Mouse (Mus musculus) kidney, adult 8-10 months (tissue): ENCODE data around the gene Haghl.
A peak's percentile ranks its signal among the peaks of the same experiment; 100 is the strongest.
"Not testable (repeated sequence)": the region's sequence is repeated elsewhere in the genome, so short reads cannot be mapped to it uniquely, and the experiment has no call there.

Source experiments
- DNase-seq, 2 experiments: peaks; one replicate each; pipeline ENCODE4 v3.0.0; 2022

Haghl gene

DNA sequence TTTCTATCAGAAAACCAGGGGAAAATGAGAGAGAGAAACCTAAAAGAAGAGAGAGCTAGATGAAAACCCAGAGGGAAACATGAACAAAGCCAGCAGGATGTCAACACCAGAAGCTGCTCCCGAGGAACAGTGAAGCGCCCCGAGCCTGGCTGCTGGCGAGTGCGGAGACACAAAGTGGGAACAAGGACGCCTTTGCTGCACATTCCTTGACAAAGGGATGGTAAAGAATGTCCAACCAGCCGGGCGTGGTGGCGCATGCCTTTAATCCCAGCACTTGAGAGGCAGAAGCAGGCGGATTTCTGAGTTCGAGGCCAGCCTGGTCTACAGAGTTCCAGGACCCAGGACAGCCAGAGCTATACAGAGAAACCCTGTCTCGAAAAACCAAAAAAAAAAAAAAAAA lies 44.0 kb downstream of the Haghl start:
- not testable (repeated sequence) for DNase-seq

DNA sequence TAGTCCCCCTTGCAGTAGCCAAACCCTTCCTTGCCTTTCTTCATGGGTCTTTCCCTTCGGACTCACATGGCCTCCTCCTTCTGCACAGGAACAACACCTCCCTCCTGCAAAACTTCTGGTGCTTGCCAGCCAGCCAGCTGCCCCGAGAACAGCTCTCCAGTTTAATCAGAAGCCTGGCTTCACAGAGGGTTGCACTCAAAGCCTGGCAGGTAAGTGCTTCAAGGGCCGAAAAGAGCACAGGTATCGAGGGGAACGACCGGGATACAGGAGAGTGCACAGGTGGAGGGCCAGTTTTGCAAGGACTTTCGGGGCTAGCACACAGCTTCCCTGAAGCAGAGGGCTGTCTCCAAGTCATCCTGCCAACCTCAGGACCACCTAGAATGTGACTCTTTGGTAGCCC lies 46.6 kb downstream of the Haghl start:
- no peak for DNase-seq

DNA sequence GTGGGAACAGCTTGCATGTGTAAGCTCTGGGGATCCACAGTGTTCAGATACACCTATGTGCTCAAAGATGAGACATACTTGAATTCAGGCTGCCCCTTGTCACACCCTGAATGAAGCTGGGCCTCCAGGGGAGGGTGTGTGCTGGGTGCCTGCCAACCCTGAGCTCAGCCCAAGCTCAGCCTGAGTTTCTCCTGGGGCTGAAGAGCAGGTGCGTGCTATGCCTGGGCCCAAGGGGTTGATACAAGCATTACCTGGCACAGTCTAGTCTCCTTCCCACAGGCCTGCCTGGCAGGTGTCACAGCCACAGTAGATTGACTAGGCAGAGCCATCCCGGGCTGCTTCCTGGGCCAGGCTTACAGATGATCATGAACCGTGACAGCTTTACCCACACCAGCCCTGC lies 49.7 kb downstream of the Haghl start, which contains the start of gene Mslnl:
Gene Mslnl, plus strand, starts transcription at position 298 of the 400 bp plus-strand sequence.
- DNase-seq: no peak

DNA sequence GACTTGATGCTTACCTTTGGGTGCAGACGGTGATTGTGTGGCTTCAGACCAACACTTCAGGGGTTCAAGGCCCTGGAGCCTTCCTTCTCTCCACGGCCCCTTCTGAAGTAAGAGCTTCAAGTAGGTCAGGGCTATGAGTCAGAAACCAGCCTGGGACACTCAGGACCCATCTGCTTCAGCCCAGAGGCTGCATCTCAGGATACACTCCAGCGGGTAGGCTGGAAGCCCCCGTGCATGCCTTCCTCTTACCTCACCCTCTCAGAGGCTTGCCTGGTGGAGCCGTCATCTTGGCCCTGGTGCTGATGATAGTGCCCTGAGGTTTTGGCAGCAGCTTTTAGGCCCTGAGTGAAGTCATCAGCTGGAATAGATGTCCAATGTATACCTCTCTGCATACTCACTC lies 50.2 kb downstream of the Haghl start:
- no peak for DNase-seq

DNA sequence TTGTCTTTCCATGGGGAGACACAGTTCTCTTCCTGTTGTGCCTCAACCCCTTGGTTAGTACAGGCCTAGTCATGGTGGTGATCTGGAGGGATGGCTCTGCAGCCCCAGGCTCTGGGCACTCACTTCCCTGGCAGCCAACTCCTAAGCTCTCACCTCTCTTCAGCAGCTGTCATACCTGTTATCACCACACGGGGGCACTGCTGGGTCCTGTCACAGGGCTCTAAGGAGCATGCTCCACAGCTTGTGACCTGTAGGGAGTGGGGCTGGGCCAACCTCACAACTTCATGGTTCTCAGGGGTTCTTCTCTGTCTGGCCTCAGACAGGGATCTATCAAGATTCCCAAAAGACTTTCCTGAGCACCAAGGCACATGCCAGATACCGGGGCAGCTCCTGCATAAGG lies 53.4 kb downstream of the Haghl start:
- DNase-seq: peak; percentile 71 to 90
